Mouse (Mus musculus): ENCODE results near the gene Ash1l. TPM values are rescaled to one million over a fixed set of nuclear protein-coding genes. Genes with fewer than 3 reads are reported as not detected.
A peak's percentile ranks its signal among the peaks of the same experiment; 100 is the strongest.
"Not testable (repeated sequence)": the region's sequence is repeated elsewhere in the genome, so short reads cannot be mapped to it uniquely, and the experiment has no call there.

Ash1l gene
- polyA plus RNA-seq, 1 experiment: 5.7 TPM

DNA sequence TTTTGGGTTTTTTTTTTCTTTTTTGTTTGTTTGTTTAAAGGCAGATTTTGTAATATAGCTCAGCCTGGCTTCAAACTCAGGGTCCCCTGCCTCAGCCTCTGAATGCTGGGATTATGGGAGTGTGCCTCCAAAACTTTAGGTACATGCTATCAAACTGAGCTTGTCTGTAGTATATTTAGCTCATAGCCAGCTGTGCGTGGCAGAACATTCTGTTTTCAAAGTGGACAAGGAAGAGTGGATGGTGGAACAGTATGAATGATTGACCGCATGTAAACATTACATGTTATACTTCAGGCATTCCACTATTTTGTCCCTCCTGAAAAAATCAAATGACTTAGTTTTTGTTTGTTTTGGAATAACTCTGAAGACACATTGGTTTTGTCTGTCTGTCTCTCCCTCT lies 42.4 kb downstream of the Ash1l start:
- no peaks in the 10 kb centered on the region for H3K27me3 ChIP-seq (ENCODE audit: control insufficient read depth, insufficient read depth, low read length)
- H3K36me3 ChIP-seq (ENCODE audit: control insufficient read depth, insufficient read depth, low read length): no peaks in the 10 kb centered on the region; the same call in 1 of the 2 replicates
- no peaks in the 10 kb centered on the region for H3K4me1 ChIP-seq (ENCODE audit: control insufficient read depth, insufficient read depth, insufficient read length)
- no peak overlapping the region for H3K4me3 ChIP-seq (ENCODE audit: extremely low read depth, insufficient read depth, insufficient read length)
- WGBS: 94% methylated on average over 2 of the region's 2 CpGs
- TF ChIP-seq POLR2A (IDR thresholded peaks at IDR 0.05; ENCODE audit: low read depth, low read length) (no peak), CTCF (IDR thresholded peaks at IDR 0.05; ENCODE audit: extremely low read depth, insufficient read depth, insufficient read length, insufficient replicate concordance) (no peak)
- DNase-seq (ENCODE audit: low read depth in 1 of 2, low spot score in 2 of 2): no peak
- no peak overlapping the region for H3K27ac ChIP-seq (ENCODE audit: insufficient read depth, low read length)

DNA sequence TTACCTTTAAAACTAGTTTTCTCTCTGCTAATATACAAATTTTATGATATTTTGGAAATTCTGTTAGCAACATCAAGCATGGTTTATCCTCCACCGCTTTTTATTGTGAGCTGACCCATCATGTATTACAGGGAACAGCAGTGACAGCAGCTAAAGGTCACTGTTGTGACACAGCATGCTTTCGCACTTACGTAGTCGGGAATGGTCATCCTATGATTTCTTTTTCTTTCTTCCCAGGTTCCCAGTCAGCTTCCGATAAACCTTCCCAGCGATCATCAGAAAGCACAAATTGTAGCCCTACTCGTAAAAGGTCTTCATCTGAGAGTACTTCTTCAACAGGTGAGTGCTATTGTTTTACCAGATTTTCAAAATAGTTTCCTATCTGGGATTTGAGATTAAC lies 51.1 kb downstream of the Ash1l start:
- peaks cover 19% of the 10 kb centered on the region for H3K36me3 ChIP-seq (ENCODE audit: control insufficient read depth, insufficient read depth, low read length)
- no peak for DNase-seq (ENCODE audit: low read depth in 1 of 2, low spot score in 2 of 2)
- no peak overlapping the region for H3K27ac ChIP-seq (ENCODE audit: insufficient read depth, low read length)
- WGBS: 98% methylated on average over 7 of the region's 7 CpGs
- H3K4me1 ChIP-seq (ENCODE audit: control insufficient read depth, insufficient read depth, insufficient read length): no peaks in the 10 kb centered on the region
- no peaks in the 10 kb centered on the region for H3K27me3 ChIP-seq (ENCODE audit: control insufficient read depth, insufficient read depth, low read length)
- TF ChIP-seq CTCF (IDR thresholded peaks at IDR 0.05; ENCODE audit: extremely low read depth, insufficient read depth, insufficient read length, insufficient replicate concordance) (no peak), POLR2A (IDR thresholded peaks at IDR 0.05; ENCODE audit: low read depth, low read length) (no peak)
- no peak overlapping the region for H3K4me3 ChIP-seq (ENCODE audit: extremely low read depth, insufficient read depth, insufficient read length)

DNA sequence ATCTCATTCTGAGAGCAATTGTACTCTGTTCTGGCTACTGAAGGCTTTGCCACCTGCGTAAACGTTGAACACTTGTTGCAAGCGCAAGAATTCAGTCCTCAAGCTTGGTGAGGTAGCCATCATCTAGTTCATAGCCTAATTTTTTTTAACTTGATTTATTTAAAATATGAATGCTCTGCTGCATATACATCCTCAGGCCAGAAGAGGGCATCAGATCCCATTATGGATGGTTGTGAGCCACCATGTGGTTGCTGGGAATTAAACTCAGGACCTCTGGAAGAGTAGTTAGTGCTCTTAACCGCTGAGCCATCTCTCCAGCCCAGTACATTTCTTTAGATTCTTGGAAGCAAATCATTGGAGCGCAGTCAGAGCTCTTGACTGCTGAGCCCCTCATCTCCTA lies 80.5 kb downstream of the Ash1l start:
- 95% methylated on average over 5 of the region's 5 CpGs for WGBS
- H3K4me3 ChIP-seq (ENCODE audit: extremely low read depth, insufficient read depth, insufficient read length); DNase-seq (ENCODE audit: low read depth in 1 of 2, low spot score in 2 of 2); H3K27me3 ChIP-seq (ENCODE audit: control insufficient read depth, insufficient read depth, low read length); H3K27ac ChIP-seq (ENCODE audit: insufficient read depth, low read length); H3K4me1 ChIP-seq (ENCODE audit: control insufficient read depth, insufficient read depth, insufficient read length): not testable (repeated sequence)
- peaks cover 34% of the 10 kb centered on the region for H3K36me3 ChIP-seq (ENCODE audit: control insufficient read depth, insufficient read depth, low read length)

DNA sequence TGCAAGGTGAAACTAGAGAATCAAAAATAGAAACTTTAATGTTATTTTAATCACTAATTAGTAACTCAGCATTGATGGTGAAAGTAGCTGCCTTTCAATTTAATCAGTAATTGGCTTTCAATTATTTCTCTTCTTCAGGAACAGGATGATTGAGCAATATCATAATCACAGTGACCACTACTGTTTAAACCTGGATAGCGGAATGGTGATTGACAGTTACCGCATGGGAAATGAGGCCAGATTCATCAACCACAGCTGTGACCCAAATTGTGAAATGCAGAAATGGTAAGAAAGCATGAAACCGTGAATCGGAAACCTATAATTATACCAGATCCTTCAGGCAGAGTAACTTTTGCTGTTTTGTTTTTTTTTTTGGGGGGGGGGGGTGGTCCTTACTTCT lies 92.9 kb downstream of the Ash1l start:
- TF ChIP-seq CTCF (IDR thresholded peaks at IDR 0.05; ENCODE audit: extremely low read depth, insufficient read depth, insufficient read length, insufficient replicate concordance) (no peak), POLR2A (IDR thresholded peaks at IDR 0.05; ENCODE audit: low read depth, low read length) (no peak)
- Histone ChIP-seq H3K4me3 (ENCODE audit: extremely low read depth, insufficient read depth, insufficient read length) (no peak overlapping the region), H3K27ac (ENCODE audit: insufficient read depth, low read length) (no peak overlapping the region), H3K36me3 (ENCODE audit: control insufficient read depth, insufficient read depth, low read length) (peaks cover 42% of the 10 kb centered on the region), H3K4me1 (ENCODE audit: control insufficient read depth, insufficient read depth, insufficient read length) (no peaks in the 10 kb centered on the region), H3K27me3 (ENCODE audit: control insufficient read depth, insufficient read depth, low read length) (no peaks in the 10 kb centered on the region)
- DNase-seq (ENCODE audit: low read depth in 1 of 2, low spot score in 2 of 2): no peak
- 93% methylated on average over 4 of the region's 4 CpGs for WGBS

DNA sequence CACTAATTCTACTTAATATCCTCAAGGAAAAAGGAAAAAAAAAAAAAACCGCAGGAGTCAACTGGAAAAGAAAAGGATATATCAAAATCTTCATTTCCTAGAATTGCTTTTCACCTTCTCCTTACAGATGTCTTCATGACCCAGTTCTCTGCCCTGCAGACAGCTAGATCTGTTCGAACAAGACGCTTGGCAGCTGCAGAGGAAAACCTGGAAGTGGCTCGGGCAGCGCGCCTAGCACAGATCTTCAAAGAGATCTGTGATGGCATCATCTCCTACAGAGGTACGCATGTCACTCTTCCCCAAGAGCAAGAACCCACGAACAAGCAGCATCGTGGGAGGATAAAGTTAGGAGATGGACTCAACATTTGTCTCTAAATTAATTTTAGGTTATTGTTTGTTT lies 107.9 kb downstream of the Ash1l start:
- no peak for TF ChIP-seq POLR2A (IDR thresholded peaks at IDR 0.05; ENCODE audit: low read depth, low read length)
- TF ChIP-seq CTCF (IDR thresholded peaks at IDR 0.05; ENCODE audit: extremely low read depth, insufficient read depth, insufficient read length, insufficient replicate concordance): no peak
- no peak for DNase-seq (ENCODE audit: low read depth in 1 of 2, low spot score in 2 of 2)
- Histone ChIP-seq H3K27ac (ENCODE audit: insufficient read depth, low read length) (no peak overlapping the region), H3K4me3 (ENCODE audit: extremely low read depth, insufficient read depth, insufficient read length) (no peak overlapping the region), H3K27me3 (ENCODE audit: control insufficient read depth, insufficient read depth, low read length) (no peaks in the 10 kb centered on the region), H3K4me1 (ENCODE audit: control insufficient read depth, insufficient read depth, insufficient read length) (no peaks in the 10 kb centered on the region), H3K36me3 (ENCODE audit: control insufficient read depth, insufficient read depth, low read length) (peaks cover 43% of the 10 kb centered on the region)
- 95% methylated on average over 9 of the region's 9 CpGs for WGBS

DNA sequence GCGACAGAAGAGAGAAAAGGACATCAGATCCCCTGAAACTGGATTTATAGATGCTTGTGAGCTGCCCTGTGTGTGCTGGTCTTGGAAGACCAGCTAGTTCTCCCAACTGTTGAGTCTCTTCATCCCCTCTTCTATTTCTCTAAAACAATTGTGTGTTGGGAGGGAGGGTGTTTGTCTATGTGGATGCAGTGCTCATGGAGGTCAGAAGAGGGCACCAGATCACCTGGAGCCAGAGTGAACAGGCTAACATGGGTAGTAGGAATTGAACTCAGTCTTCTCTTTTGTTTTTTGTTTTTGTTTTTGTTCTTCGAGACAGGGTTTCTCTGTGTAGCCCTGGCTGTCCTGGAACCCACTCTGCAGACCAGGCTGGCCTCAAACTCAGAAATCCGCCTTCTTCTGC lies 108.4 kb downstream of the Ash1l start:
- Histone ChIP-seq H3K36me3 (ENCODE audit: control insufficient read depth, insufficient read depth, low read length) (peaks cover 45% of the 10 kb centered on the region), H3K4me1 (ENCODE audit: control insufficient read depth, insufficient read depth, insufficient read length) (no peaks in the 10 kb centered on the region), H3K27ac (ENCODE audit: insufficient read depth, low read length) (no peak overlapping the region), H3K4me3 (ENCODE audit: extremely low read depth, insufficient read depth, insufficient read length) (no peak overlapping the region), H3K27me3 (ENCODE audit: control insufficient read depth, insufficient read depth, low read length) (no peaks in the 10 kb centered on the region)
- TF ChIP-seq CTCF (IDR thresholded peaks at IDR 0.05; ENCODE audit: extremely low read depth, insufficient read depth, insufficient read length, insufficient replicate concordance) (peak; percentile 38; the same call in 1 of the 2 replicates), POLR2A (IDR thresholded peaks at IDR 0.05; ENCODE audit: low read depth, low read length) (no peak)
- WGBS: 89% methylated on average over 3 of the region's 3 CpGs
- DNase-seq (ENCODE audit: low read depth in 1 of 2, low spot score in 2 of 2): peak in 1 of 2 experiments; percentile 12

DNA sequence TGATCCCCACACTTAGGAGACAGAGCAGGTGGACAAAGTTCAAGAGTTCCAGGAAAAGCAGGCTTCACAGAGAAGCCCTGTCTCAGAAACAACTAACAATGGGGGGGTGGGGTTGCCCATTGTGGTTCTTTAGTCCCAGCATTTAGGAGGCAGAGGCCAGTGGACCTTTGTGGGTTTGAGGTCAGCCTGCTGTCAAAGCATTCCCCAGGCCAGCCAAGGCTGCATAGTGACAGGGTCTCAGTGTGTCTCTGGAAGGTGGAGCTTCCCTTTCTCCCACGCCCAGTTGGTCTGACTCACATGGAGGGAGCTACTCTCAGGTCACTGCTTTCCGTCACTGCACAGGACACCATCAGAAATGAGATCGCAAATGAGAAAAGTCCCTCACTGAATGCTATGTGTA lies 111.3 kb downstream of the Ash1l start:
- H3K27me3 ChIP-seq (ENCODE audit: control insufficient read depth, insufficient read depth, low read length): no peaks in the 10 kb centered on the region
- no peak for DNase-seq (ENCODE audit: low read depth in 1 of 2, low spot score in 2 of 2)
- no peaks in the 10 kb centered on the region for H3K4me1 ChIP-seq (ENCODE audit: control insufficient read depth, insufficient read depth, insufficient read length)
- H3K27ac ChIP-seq (ENCODE audit: insufficient read depth, low read length): no peak overlapping the region
- no peak for TF ChIP-seq POLR2A (IDR thresholded peaks at IDR 0.05; ENCODE audit: low read depth, low read length)
- no peak for TF ChIP-seq CTCF (IDR thresholded peaks at IDR 0.05; ENCODE audit: extremely low read depth, insufficient read depth, insufficient read length, insufficient replicate concordance)
- peaks cover 43% of the 10 kb centered on the region for H3K36me3 ChIP-seq (ENCODE audit: control insufficient read depth, insufficient read depth, low read length)
- H3K4me3 ChIP-seq (ENCODE audit: extremely low read depth, insufficient read depth, insufficient read length): no peak overlapping the region
- WGBS: 96% methylated on average over 3 of the region's 3 CpGs
